Mouse (Mus musculus): ENCODE results near the gene Haus8. TPM values are rescaled to one million over a fixed set of nuclear protein-coding genes. Genes with fewer than 3 reads are reported as not detected.
"Not testable (repeated sequence)": the region's sequence is repeated elsewhere in the genome, so short reads cannot be mapped to it uniquely, and the experiment has no call there.

Haus8 gene
- polyA plus RNA-seq, 1 experiment: 48.2 TPM

GRCm38 (mm10) chr8:71307913-71308312, 35.2 kb upstream of the Haus8 start:
- no peak overlapping the region for H3K4me3 ChIP-seq (replicated peaks; ENCODE audit: control insufficient read depth, low read depth, low read length)
- 83% methylated on average over 4 of the region's 4 CpGs for WGBS
- no peak overlapping the region for H3K27ac ChIP-seq (ENCODE audit: control insufficient read depth, insufficient read depth, low read depth, low read length, poor library complexity)
- no peak for TF ChIP-seq CTCF (IDR thresholded peaks at IDR 0.05; ENCODE audit: control insufficient read depth, insufficient read depth, low read length)
- TF ChIP-seq POLR2A (IDR thresholded peaks at IDR 0.05; ENCODE audit: borderline replicate concordance, control insufficient read depth, low read depth, low read length): no peak
- peaks cover 6% of the 10 kb centered on the region for H3K4me1 ChIP-seq (ENCODE audit: control insufficient read depth, insufficient read depth, low read length)

DNA sequence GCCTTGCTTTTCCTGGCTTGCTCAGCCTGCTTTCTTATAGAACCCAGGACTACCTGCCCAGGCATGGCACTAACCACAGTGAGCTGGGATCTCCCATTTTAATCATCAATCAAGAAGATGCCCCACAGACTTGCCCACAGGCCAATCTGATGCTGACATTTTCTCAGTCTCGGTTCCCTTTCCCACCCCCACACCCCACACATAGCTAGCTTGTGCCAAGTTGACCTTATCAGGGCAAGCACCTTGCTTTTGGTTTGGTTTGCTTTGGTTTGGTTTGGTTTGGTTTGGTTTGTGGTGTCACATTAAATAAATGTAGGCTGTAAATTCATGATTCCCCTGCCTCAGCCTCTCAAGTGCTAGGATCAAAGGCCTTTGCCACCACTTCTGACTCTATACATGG, 34.6 kb upstream of the Haus8 start:
- peaks cover 6% of the 10 kb centered on the region for H3K4me1 ChIP-seq (ENCODE audit: control insufficient read depth, insufficient read depth, low read length)
- no peak for TF ChIP-seq POLR2A (IDR thresholded peaks at IDR 0.05; ENCODE audit: borderline replicate concordance, control insufficient read depth, low read depth, low read length)
- no peak for TF ChIP-seq CTCF (IDR thresholded peaks at IDR 0.05; ENCODE audit: control insufficient read depth, insufficient read depth, low read length)
- WGBS: 24% methylated on average over 1 of the region's 1 CpGs

DNA sequence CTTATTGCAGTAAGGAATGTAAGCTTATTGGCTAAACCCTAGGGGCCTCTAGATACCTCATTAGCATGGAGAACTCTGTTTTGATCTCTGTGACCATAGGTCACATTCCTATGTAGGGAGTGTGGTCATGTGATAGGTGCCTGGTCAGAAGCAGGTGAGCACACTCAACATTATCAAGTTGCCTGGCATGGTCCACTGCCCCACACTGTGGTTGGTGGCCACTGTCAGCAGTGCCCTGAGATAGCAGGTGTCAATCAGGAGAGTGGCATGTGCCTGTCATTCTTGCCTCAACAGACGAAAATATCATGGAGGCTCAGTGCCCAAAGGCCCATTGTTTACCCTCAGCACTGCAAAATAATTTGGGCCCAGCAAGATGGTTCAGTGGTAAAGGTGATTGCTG, 33.3 kb upstream of the Haus8 start:
- Histone ChIP-seq H3K4me1 (ENCODE audit: control insufficient read depth, insufficient read depth, low read length) (peaks cover 6% of the 10 kb centered on the region), H3K27ac (ENCODE audit: control insufficient read depth, insufficient read depth, low read depth, low read length, poor library complexity) (no peak overlapping the region), H3K4me3 (replicated peaks; ENCODE audit: control insufficient read depth, low read depth, low read length) (no peak overlapping the region)
- 68% methylated on average over 1 of the region's 1 CpGs for WGBS
- TF ChIP-seq POLR2A (IDR thresholded peaks at IDR 0.05; ENCODE audit: borderline replicate concordance, control insufficient read depth, low read depth, low read length) (no peak), CTCF (IDR thresholded peaks at IDR 0.05; ENCODE audit: control insufficient read depth, insufficient read depth, low read length) (no peak)

More for the DNA sequence above, 34.6 kb upstream of the Haus8 start:
- peak overlapping the region; percentile 19; the same call in 1 of the 2 replicates for H3K27ac ChIP-seq (ENCODE audit: control insufficient read depth, insufficient read depth, low read depth, low read length, poor library complexity)
- no peak overlapping the region for H3K4me3 ChIP-seq (replicated peaks; ENCODE audit: control insufficient read depth, low read depth, low read length)

GRCm38 (mm10) chr8:71303632-71304031, 30.9 kb upstream of the Haus8 start:
- no peak overlapping the region for H3K4me3 ChIP-seq (replicated peaks; ENCODE audit: control insufficient read depth, low read depth, low read length)
- TF ChIP-seq CTCF (IDR thresholded peaks at IDR 0.05; ENCODE audit: control insufficient read depth, insufficient read depth, low read length) (no peak), POLR2A (IDR thresholded peaks at IDR 0.05; ENCODE audit: borderline replicate concordance, control insufficient read depth, low read depth, low read length) (no peak)
- H3K27ac ChIP-seq (ENCODE audit: control insufficient read depth, insufficient read depth, low read depth, low read length, poor library complexity): no peak overlapping the region
- peaks cover 2% of the 10 kb centered on the region; the same call in 1 of the 2 replicates for H3K4me1 ChIP-seq (ENCODE audit: control insufficient read depth, insufficient read depth, low read length)
- 77% methylated on average over 1 of the region's 1 CpGs for WGBS

- Histone ChIP-seq H3K4me1 (ENCODE audit: control insufficient read depth, insufficient read depth, low read length) (peaks cover 1% of the 10 kb centered on the region; the same call in 1 of the 2 replicates), H3K27ac (ENCODE audit: control insufficient read depth, insufficient read depth, low read depth, low read length, poor library complexity) (no peak overlapping the region), H3K4me3 (replicated peaks; ENCODE audit: control insufficient read depth, low read depth, low read length) (no peak overlapping the region)
- TF ChIP-seq POLR2A (IDR thresholded peaks at IDR 0.05; ENCODE audit: borderline replicate concordance, control insufficient read depth, low read depth, low read length) (no peak), CTCF (IDR thresholded peaks at IDR 0.05; ENCODE audit: control insufficient read depth, insufficient read depth, low read length) (no peak)
- 71% methylated on average over 1 of the region's 1 CpGs for WGBS
Observed at GRCm38 (mm10) chr8:71302788-71303187, 30.1 kb upstream of the Haus8 start.

DNA sequence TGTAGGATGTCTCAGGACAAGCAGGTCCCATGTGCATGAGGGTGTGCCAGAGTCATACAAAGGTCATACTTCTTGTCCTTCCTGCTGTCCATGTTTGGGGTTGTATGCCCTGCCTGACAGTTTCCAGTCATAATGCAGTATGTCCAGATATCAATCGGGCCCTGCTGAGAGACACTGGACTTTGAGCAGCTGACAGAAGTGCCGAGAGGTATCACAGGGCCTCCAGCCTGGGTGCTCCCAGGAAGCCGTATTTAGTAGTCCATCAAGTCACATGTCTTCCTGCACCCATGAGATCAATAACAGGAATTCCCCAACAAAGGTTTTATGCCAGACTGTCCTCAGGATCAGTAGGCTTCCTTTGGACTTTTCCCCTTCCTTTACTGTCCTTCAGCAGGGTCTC, 27.0 kb upstream of the Haus8 start:
- Histone ChIP-seq H3K4me3 (replicated peaks; ENCODE audit: control insufficient read depth, low read depth, low read length) (no peak overlapping the region), H3K4me1 (ENCODE audit: control insufficient read depth, insufficient read depth, low read length) (peaks cover 17% of the 10 kb centered on the region), H3K27ac (ENCODE audit: control insufficient read depth, insufficient read depth, low read depth, low read length, poor library complexity) (no peak overlapping the region)
- 87% methylated on average over 3 of the region's 3 CpGs for WGBS
- TF ChIP-seq POLR2A (IDR thresholded peaks at IDR 0.05; ENCODE audit: borderline replicate concordance, control insufficient read depth, low read depth, low read length) (no peak), CTCF (IDR thresholded peaks at IDR 0.05; ENCODE audit: control insufficient read depth, insufficient read depth, low read length) (no peak)

- Histone ChIP-seq H3K27ac (ENCODE audit: control insufficient read depth, insufficient read depth, low read depth, low read length, poor library complexity) (peak overlapping the region; percentile 76), H3K4me3 (replicated peaks; ENCODE audit: control insufficient read depth, low read depth, low read length) (no peak overlapping the region), H3K4me1 (ENCODE audit: control insufficient read depth, insufficient read depth, low read length) (peaks cover 18% of the 10 kb centered on the region)
- WGBS: 76% methylated on average over 1 of the region's 1 CpGs
- TF ChIP-seq CTCF (IDR thresholded peaks at IDR 0.05; ENCODE audit: control insufficient read depth, insufficient read depth, low read length) (no peak), POLR2A (IDR thresholded peaks at IDR 0.05; ENCODE audit: borderline replicate concordance, control insufficient read depth, low read depth, low read length) (no peak)
Observed at GRCm38 (mm10) chr8:71297439-71297838, 24.7 kb upstream of the Haus8 start.

DNA sequence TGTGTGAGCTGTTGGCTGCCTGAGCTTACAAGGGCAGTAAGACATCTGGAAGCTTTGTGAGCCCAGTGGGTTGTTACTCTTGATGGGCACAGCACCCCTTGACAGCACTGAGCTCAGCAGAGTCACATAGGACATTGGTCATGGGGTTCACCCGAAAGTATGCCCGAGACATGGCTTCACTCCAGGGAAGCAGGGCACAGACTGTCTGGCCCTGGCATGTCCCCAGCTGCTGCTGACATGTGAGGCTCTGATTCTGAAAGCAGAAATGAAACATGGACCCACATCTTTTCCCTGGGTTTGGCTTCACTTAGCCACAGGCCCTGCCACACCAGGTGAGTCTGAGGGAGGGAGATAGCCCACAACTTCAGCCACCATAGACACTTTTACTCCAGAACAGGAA, 24.1 kb upstream of the Haus8 start:
- Histone ChIP-seq H3K27ac (ENCODE audit: control insufficient read depth, insufficient read depth, low read depth, low read length, poor library complexity) (peak overlapping the region; percentile 76), H3K4me1 (ENCODE audit: control insufficient read depth, insufficient read depth, low read length) (peaks cover 18% of the 10 kb centered on the region), H3K4me3 (replicated peaks; ENCODE audit: control insufficient read depth, low read depth, low read length) (no peak overlapping the region)
- TF ChIP-seq POLR2A (IDR thresholded peaks at IDR 0.05; ENCODE audit: borderline replicate concordance, control insufficient read depth, low read depth, low read length) (no peak), CTCF (IDR thresholded peaks at IDR 0.05; ENCODE audit: control insufficient read depth, insufficient read depth, low read length) (no peak)
- 80% methylated on average over 2 of the region's 2 CpGs for WGBS

- Histone ChIP-seq H3K4me1 (ENCODE audit: control insufficient read depth, insufficient read depth, low read length) (peaks cover 18% of the 10 kb centered on the region), H3K4me3 (replicated peaks; ENCODE audit: control insufficient read depth, low read depth, low read length) (no peak overlapping the region), H3K27ac (ENCODE audit: control insufficient read depth, insufficient read depth, low read depth, low read length, poor library complexity) (peak overlapping the region; percentile 76)
- WGBS: 22% methylated on average over 2 of the region's 2 CpGs
- TF ChIP-seq POLR2A (IDR thresholded peaks at IDR 0.05; ENCODE audit: borderline replicate concordance, control insufficient read depth, low read depth, low read length): no peak
Observed at GRCm38 (mm10) chr8:71296188-71296621, 23.5 kb upstream of the Haus8 start.

- 56% methylated on average over 3 of the region's 3 CpGs for WGBS
- H3K4me3 ChIP-seq (replicated peaks; ENCODE audit: control insufficient read depth, low read depth, low read length): not testable (repeated sequence)
- peaks cover 20% of the 10 kb centered on the region for H3K4me1 ChIP-seq (ENCODE audit: control insufficient read depth, insufficient read depth, low read length)
- peak overlapping the region; percentile 25; the same call in 1 of the 2 replicates for H3K27ac ChIP-seq (ENCODE audit: control insufficient read depth, insufficient read depth, low read depth, low read length, poor library complexity)
Observed at GRCm38 (mm10) chr8:71293930-71294329, 21.2 kb upstream of the Haus8 start.

All from bone marrow, adult 2 months (tissue).